ENCODE assay signal across 19 mouse cellular contexts in genomic region chr4:126707439-126707826, GRCm38 (mm10). TPM values are rescaled to one million over a fixed set of nuclear protein-coding genes. Genes with fewer than 3 reads are reported as not detected.
"Had no signal": no experiment of that assay in that cellular context is flagged by ENCODE, and none has a peak within 500 bp of the region (broad histone marks: within the 10 kb centered on the region; RNA-seq: fewer than 3 reads in every experiment).

No protein-coding gene starts in this region.

- H3K9ac ChIP-seq: limb, embryonic 15.5 days; liver, embryonic 12.5 days; lung, embryonic 14.5 days had no signal

- H3K4me3 ChIP-seq: limb, embryonic 15.5 days; liver, embryonic 12.5 days; myocyte had no signal

- H3K4me2 ChIP-seq: limb, embryonic 15.5 days; liver, embryonic 12.5 days; lung, embryonic 14.5 days had no signal

- H3K27me3 ChIP-seq: limb, embryonic 15.5 days; liver, embryonic 12.5 days had no signal

- H3K9me3 ChIP-seq: limb, embryonic 15.5 days; liver, embryonic 12.5 days had no signal

- ATAC-seq: liver, embryonic 12.5 days had no signal

- DNase-seq: kidney, adult 9 months; kidney, postnatal 36 days; layer of hippocampus, adult 9-11 months; layer of hippocampus, postnatal 36 days; lung, embryonic 14.5 days; lung, postnatal 10 days; lung, postnatal 4 days; right cerebral cortex, adult 18-20 months; right cerebral cortex, postnatal 25 days; thymus, postnatal 4 days had no signal

- H3K27ac ChIP-seq: kidney, postnatal 0 days; limb, embryonic 15.5 days; liver, embryonic 12.5 days had no signal

- H3K4me1 ChIP-seq: limb, embryonic 15.5 days; liver, embryonic 12.5 days had no signal

RNA-seq across cellular contexts. Expression of gene Tfap2e, which starts 28.6 kb away (rescaled TPM):
- polyA plus RNA-seq: kidney, postnatal 0 days; limb, embryonic 11.5 days; liver, embryonic 12.5 days; liver, embryonic 16.5 days; lung, embryonic 14.5 days; neural tube, embryonic 14.5 days; small intestine, adult 2 months; stomach, embryonic 16.5 days had no signal
